Mouse (Mus musculus): ENCODE results near the gene Anp32e.

DNA sequence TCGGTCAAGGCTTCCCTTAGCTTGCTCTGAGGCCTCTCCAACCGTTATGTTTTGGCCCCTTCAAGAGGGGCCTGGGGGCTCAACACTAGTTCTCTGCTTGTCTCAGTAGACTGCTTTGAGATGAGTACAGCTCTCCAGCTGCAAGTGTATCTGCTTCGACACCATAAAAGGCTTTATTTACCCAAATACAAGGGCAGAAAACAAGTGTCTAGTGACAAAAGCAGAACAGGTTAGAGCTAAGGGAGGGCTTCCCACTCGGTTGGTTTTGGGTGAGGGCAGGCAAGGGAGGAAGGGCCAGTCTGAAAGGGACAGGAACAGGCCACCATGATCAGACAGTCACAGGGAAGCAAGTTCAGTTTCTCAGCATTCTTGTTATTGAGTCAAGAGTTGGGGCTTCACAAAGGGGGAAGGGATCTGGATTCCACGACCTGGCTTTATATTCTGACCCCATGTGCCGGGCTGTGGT is 65.4 kb downstream of the Anp32e start:
- no peak for TF ChIP-seq CTCF (IDR thresholded peaks at IDR 0.05)
- no peak for TF ChIP-seq EP300 (IDR thresholded peaks at IDR 0.05)

Data from lung, postnatal 0 days (tissue).